Mouse (Mus musculus): ENCODE results near the gene Tubg1.

DNA sequence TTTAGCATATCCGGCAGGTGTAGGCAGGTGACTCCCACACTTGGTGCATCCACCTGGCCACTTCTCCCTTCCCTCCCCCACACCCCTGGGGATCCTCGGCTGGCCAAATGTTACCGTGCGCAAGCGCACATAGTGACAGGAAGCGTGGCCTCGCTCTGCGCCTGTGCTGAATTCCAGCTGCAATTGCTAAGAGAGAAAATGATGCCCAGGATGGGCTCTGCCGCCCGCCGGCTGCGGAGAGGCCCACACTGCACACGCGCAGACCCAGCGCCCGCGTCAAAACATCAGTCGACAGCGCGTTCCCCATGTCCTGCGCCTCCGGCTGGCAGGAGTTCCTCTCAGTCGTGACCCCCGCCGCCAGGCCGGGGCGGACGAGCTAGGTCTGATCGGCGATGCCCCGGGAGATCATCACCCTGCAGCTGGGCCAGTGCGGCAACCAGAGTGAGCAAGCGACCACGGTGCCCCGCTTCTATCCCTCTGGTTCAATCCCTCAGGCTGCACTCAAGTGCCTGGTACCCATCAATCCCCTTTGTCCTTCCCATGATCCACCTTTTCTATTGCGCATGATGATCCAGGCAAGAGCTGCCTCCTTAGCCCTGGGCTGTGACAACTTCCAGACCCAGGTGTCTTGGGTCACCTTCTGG, 36.1 kb downstream of the Tubg1 start, which contains the start of gene Tubg2:
- no peak for TF ChIP-seq POLR2A (IDR thresholded peaks at IDR 0.05; ENCODE audit: extremely low read depth, insufficient read depth, low read length)
- TF ChIP-seq CTCF (IDR thresholded peaks at IDR 0.05; ENCODE audit: low read depth, low read length) = no peak
